Mouse (Mus musculus): ENCODE data around the gene Tmem41b. TPM values are rescaled to one million over a fixed set of nuclear protein-coding genes. Genes with fewer than 3 reads are reported as not detected.

Gene Tmem41b
- polyA plus RNA-seq, 1 experiment from 2014 or later = 56.5 TPM

DNA sequence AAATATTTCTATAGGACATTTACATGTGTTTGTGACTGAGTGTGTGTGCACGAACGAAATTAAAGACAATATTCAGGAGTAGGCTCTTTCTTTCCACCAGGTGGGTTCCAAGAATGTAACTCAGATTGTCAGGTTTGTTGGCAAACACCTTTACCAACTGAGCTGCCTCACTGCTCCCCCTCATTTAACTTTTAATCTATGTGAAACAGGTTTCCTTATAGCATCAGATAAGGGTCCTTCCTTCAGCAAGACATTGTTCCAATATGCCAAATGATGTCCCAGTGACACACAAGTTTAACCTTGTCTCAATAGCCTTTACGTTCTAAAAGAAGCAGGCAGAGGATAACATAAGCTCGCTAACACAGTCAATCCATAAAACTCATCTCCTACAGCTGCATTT lies 63.8 kb downstream of the Tmem41b start:
- Histone ChIP-seq H3K27me3 (ENCODE audit: control insufficient read depth, insufficient read depth, low read length) (no peaks in the 10 kb centered on the region), H3K4me3 (ENCODE audit: low read depth, low read length) (no peak overlapping the region), H3K4me1 (ENCODE audit: control insufficient read depth, insufficient read depth, low read length) (peaks cover 7% of the 10 kb centered on the region; the same call in 1 of the 2 replicates), H3K4me2 (no peak overlapping the region), H3K36me3 (ENCODE audit: control insufficient read depth, insufficient read depth, low read length) (peaks cover 27% of the 10 kb centered on the region), H3K27ac (ENCODE audit: low read depth, low read length) (no peak overlapping the region), H3K9ac (ENCODE audit: low read depth, low read length) (no peak overlapping the region), H3K9me3 (replicated peaks; ENCODE audit: control insufficient read depth, low read length) (no peaks in the 10 kb centered on the region)
- ATAC-seq (replicated peaks; ENCODE audit: insufficient number of reproducible peaks, low FRiP score, low TSS enrichment) = no peak
- 86% methylated on average over 4 of the region's 4 CpGs for WGBS (ENCODE audit: insufficient replicate concordance)

Other genes starting within 250 kb of the Tmem41b start
- 58.9 and 61.9 TPM in 2 replicates for gene Tmem9b, start 234.1 kb downstream of the Tmem41b start, polyA plus RNA-seq (2014; fragmentation: Nextera tagmentation; extraction: Ambion mirVana)
- gene Nrip3, start 204.9 kb downstream of the Tmem41b start, polyA plus RNA-seq (2014; fragmentation: Nextera tagmentation; extraction: Ambion mirVana) = 0.62 TPM in 2 replicates
- gene Scube2, start 121.2 kb downstream of the Tmem41b start, polyA plus RNA-seq (2014; fragmentation: Nextera tagmentation; extraction: Ambion mirVana) = 8.1 and 9.8 TPM in 2 replicates
- 45.8 and 50.6 TPM in 2 replicates for gene Dennd5a, start 26.5 kb downstream of the Tmem41b start, polyA plus RNA-seq (2014; fragmentation: Nextera tagmentation; extraction: Ambion mirVana)
- 14.0 and 34.6 TPM in 2 replicates for gene Ipo7, start 31.3 kb upstream of the Tmem41b start, polyA plus RNA-seq (2014; fragmentation: Nextera tagmentation; extraction: Ambion mirVana)
- 17.9 and 18.5 TPM in 2 replicates for gene Zfp143, start 74.3 kb upstream of the Tmem41b start, polyA plus RNA-seq (2014; fragmentation: Nextera tagmentation; extraction: Ambion mirVana)
- gene Wee1, start 135.1 kb upstream of the Tmem41b start, polyA plus RNA-seq (2014; fragmentation: Nextera tagmentation; extraction: Ambion mirVana) = 25.0 and 25.9 TPM in 2 replicates
- gene Swap70, start 234.8 kb upstream of the Tmem41b start, polyA plus RNA-seq (2014; fragmentation: Nextera tagmentation; extraction: Ambion mirVana) = 14.4 and 18.8 TPM in 2 replicates